11 mouse cellular contexts compared by ENCODE assay signal in genomic region chr17:35721676-35722075, GRCm38 (mm10). TPM values are rescaled to one million over a fixed set of nuclear protein-coding genes. Genes with fewer than 3 reads are reported as not detected.
DNase-seq lines count a peak whose midpoint lies in the region; ATAC-seq and TF ChIP-seq lines count a peak whose summit lies in the region.
"Had no signal": no experiment of that assay in that cellular context is flagged by ENCODE, and none has a peak within 500 bp of the region (broad histone marks: within the 10 kb centered on the region; RNA-seq: fewer than 3 reads in every experiment).

No protein-coding gene starts in this region.

- TF ChIP-seq POLR2A in cerebellum, adult 2 months (IDR thresholded peaks at IDR 0.05; ENCODE audit: borderline replicate concordance, insufficient read depth, low read length), result no peak

- WGBS in heart, embryonic 10.5 days, result 33% methylated on average over 8 of the region's 8 CpGs
- 74% methylated on average over 8 of the region's 8 CpGs for WGBS in midbrain, embryonic 10.5 days
- WGBS in midbrain, embryonic 11.5 days, result 76% methylated on average over 8 of the region's 8 CpGs
- WGBS in kidney, embryonic 16.5 days, result 31% methylated on average over 8 of the region's 8 CpGs
- 52% methylated on average over 8 of the region's 8 CpGs for WGBS in cerebellum, adult 2 months

- no peak overlapping the region for H3K4me3 ChIP-seq in heart, embryonic 10.5 days
- no peak overlapping the region for H3K4me3 ChIP-seq in midbrain, embryonic 10.5 days
- H3K4me3 ChIP-seq in midbrain, embryonic 11.5 days (ENCODE audit: low read depth, low read length), result no peak overlapping the region
- no peak overlapping the region for H3K4me3 ChIP-seq in kidney, embryonic 16.5 days (ENCODE audit: low read length)
- no peak overlapping the region for H3K4me3 ChIP-seq in cerebellum, adult 2 months (replicated peaks; ENCODE audit: insufficient read depth, low read depth, low read length)
- H3K4me3 ChIP-seq: hindbrain, embryonic 12.5 days; layer of hippocampus, adult 2 months; liver, embryonic 15.5 days had no signal

- H3K4me1 ChIP-seq in heart, embryonic 10.5 days, result peaks cover 59% of the 10 kb centered on the region
- H3K4me1 ChIP-seq in midbrain, embryonic 10.5 days, result peaks cover 23% of the 10 kb centered on the region
- peaks cover 2% of the 10 kb centered on the region; the same call in 1 of the 2 replicates for H3K4me1 ChIP-seq in midbrain, embryonic 11.5 days (ENCODE audit: control insufficient read depth, insufficient read depth, low read length)
- peaks cover 29% of the 10 kb centered on the region for H3K4me1 ChIP-seq in kidney, embryonic 16.5 days (ENCODE audit: insufficient read depth, low read length)
- H3K4me1 ChIP-seq in cerebellum, adult 2 months (ENCODE audit: control insufficient read depth, insufficient read depth, low read length), result no peaks in the 10 kb centered on the region

- intact Hi-C loops in heart, postnatal 36 days (cut with DNase I), result no loop called here

- H3K27ac ChIP-seq in heart, embryonic 10.5 days, result peak overlapping the region; percentile 83
- peak overlapping the region; percentile 50; the same call in 1 of the 2 replicates for H3K27ac ChIP-seq in midbrain, embryonic 10.5 days (replicated peaks)
- H3K27ac ChIP-seq in midbrain, embryonic 11.5 days (ENCODE audit: low read depth, low read length), result no peak overlapping the region
- H3K27ac ChIP-seq in kidney, embryonic 16.5 days (ENCODE audit: low read length), result peak overlapping the region; percentile 58
- no peak overlapping the region for H3K27ac ChIP-seq in cerebellum, adult 2 months (ENCODE audit: insufficient read depth, low read length)
- H3K27ac ChIP-seq: hindbrain, embryonic 12.5 days; layer of hippocampus, adult 2 months; liver, embryonic 15.5 days had no signal

- no peak for TF ChIP-seq CTCF in cerebellum, adult 2 months (IDR thresholded peaks at IDR 0.05; ENCODE audit: borderline replicate concordance, insufficient read depth, low read depth, low read length)

- no peak for ATAC-seq in midbrain, embryonic 11.5 days (ENCODE audit: low FRiP score)
- peak; percentile 36; the same call in 1 of the 2 replicates for ATAC-seq in kidney, embryonic 16.5 days (ENCODE audit: low FRiP score, low TSS enrichment)

- no peak for DNase-seq in heart, embryonic 10.5 days (ENCODE audit: low spot score)
- DNase-seq in heart, postnatal 36 days, result no peak
- no peak for DNase-seq in midbrain, embryonic 10.5 days (ENCODE audit: low spot score)
- DNase-seq in midbrain, embryonic 11.5 days (ENCODE audit: low spot score, missing footprints), result no peak
- DNase-seq in yolk sac, embryonic 10.5 days (ENCODE audit: low spot score), result peak; percentile 86
- no peak for DNase-seq in adrenal gland, postnatal 4 days (ENCODE audit: low spot score in 2 of 2)
- DNase-seq in cerebellum, adult 2 months, result no peak

- H3K9ac ChIP-seq in midbrain, embryonic 11.5 days (ENCODE audit: low read length), result no peak overlapping the region
- H3K9ac ChIP-seq in kidney, embryonic 16.5 days (replicated peaks; ENCODE audit: low read length), result no peak overlapping the region
- H3K9ac ChIP-seq: hindbrain, embryonic 12.5 days; liver, embryonic 15.5 days had no signal

- no peak overlapping the region for H3K4me2 ChIP-seq in midbrain, embryonic 11.5 days
- H3K4me2 ChIP-seq in kidney, embryonic 16.5 days (replicated peaks; ENCODE audit: low read depth, low read length), result no peak overlapping the region
- H3K4me2 ChIP-seq: hindbrain, embryonic 12.5 days; liver, embryonic 15.5 days had no signal

- H3K9me3 ChIP-seq in heart, embryonic 10.5 days, result no peaks in the 10 kb centered on the region
- 0 out of 2 replicates have a peak, but pooled peaks cover 2% of the 10 kb centered on the region for H3K9me3 ChIP-seq in midbrain, embryonic 10.5 days (replicated peaks)
- no peaks in the 10 kb centered on the region for H3K9me3 ChIP-seq in midbrain, embryonic 11.5 days (ENCODE audit: control insufficient read depth, low read length)
- no peaks in the 10 kb centered on the region for H3K9me3 ChIP-seq in kidney, embryonic 16.5 days (ENCODE audit: low read length)
- H3K9me3 ChIP-seq: hindbrain, embryonic 12.5 days; liver, embryonic 15.5 days had no signal

- peaks cover 12% of the 10 kb centered on the region; the same call in 1 of the 2 replicates for H3K27me3 ChIP-seq in heart, embryonic 10.5 days (ENCODE audit: insufficient read depth, poor library complexity, severe bottlenecking)
- H3K27me3 ChIP-seq in midbrain, embryonic 10.5 days (ENCODE audit: low read depth, poor library complexity, severe bottlenecking), result peaks cover 40% of the 10 kb centered on the region
- no peaks in the 10 kb centered on the region for H3K27me3 ChIP-seq in midbrain, embryonic 11.5 days (ENCODE audit: control insufficient read depth, insufficient read depth, low read length)
- H3K27me3 ChIP-seq in kidney, embryonic 16.5 days (ENCODE audit: insufficient read depth, low read length), result peaks cover 2% of the 10 kb centered on the region; the same call in 1 of the 2 replicates
- no peaks in the 10 kb centered on the region for H3K27me3 ChIP-seq in cerebellum, adult 2 months (ENCODE audit: control insufficient read depth, insufficient read depth, low read length)

- H3K36me3 ChIP-seq in heart, embryonic 10.5 days, result 0 out of 2 replicates have a peak, but pooled peaks cover 4% of the 10 kb centered on the region
- H3K36me3 ChIP-seq in midbrain, embryonic 10.5 days, result no peaks in the 10 kb centered on the region
- H3K36me3 ChIP-seq in midbrain, embryonic 11.5 days (ENCODE audit: control insufficient read depth, insufficient read depth, low read length), result no peaks in the 10 kb centered on the region
- no peaks in the 10 kb centered on the region for H3K36me3 ChIP-seq in kidney, embryonic 16.5 days (ENCODE audit: insufficient read depth, low read length)
- H3K36me3 ChIP-seq: hindbrain, embryonic 12.5 days; liver, embryonic 15.5 days had no signal

RNA-seq across cellular contexts. Expression of gene Ddr1, which starts 17.3 kb away (rescaled TPM):
- polyA plus RNA-seq in heart, embryonic 10.5 days (2016; fragmentation: Nextera tagmentation; extraction: Ambion mirVana), result 109 and 158 TPM in 2 replicates
- 10 to 100 TPM; 29.3 to 37.4 TPM for total RNA-seq in heart, postnatal 36 days (2021)
- polyA plus RNA-seq in midbrain, embryonic 10.5 days (2016; fragmentation: Nextera tagmentation; extraction: Ambion mirVana), result 142 and 193 TPM in 2 replicates
- polyA plus RNA-seq in midbrain, embryonic 11.5 days (2014; fragmentation: Nextera tagmentation; extraction: Ambion mirVana), result 78.4 and 92.1 TPM in 2 replicates
- 107 and 108 TPM in 2 replicates for polyA plus RNA-seq in kidney, embryonic 16.5 days (2015; fragmentation: Nextera tagmentation; extraction: Ambion mirVana)
- 10 to 100 TPM; 55.9 to 65.9 TPM for total RNA-seq in adrenal gland, postnatal 4 days (2021)
- polyA plus RNA-seq in cerebellum, adult 2 months (2012; rRNA removed), result 76.7 and 76.9 TPM in 2 replicates

RNA-seq across cellular contexts. Expression of gene Gtf2h4, which starts 48.1 kb away (rescaled TPM):
- polyA plus RNA-seq in heart, embryonic 10.5 days (2016; fragmentation: Nextera tagmentation; extraction: Ambion mirVana), result 34.7 and 43.5 TPM in 2 replicates
- 10 to 100 TPM; 16.9 to 17.4 TPM for total RNA-seq in heart, postnatal 36 days (2021)
- polyA plus RNA-seq in midbrain, embryonic 10.5 days (2016; fragmentation: Nextera tagmentation; extraction: Ambion mirVana), result 50.1 and 52.3 TPM in 2 replicates
- 39.3 TPM in 2 replicates for polyA plus RNA-seq in midbrain, embryonic 11.5 days (2014; fragmentation: Nextera tagmentation; extraction: Ambion mirVana)
- polyA plus RNA-seq in kidney, embryonic 16.5 days (2015; fragmentation: Nextera tagmentation; extraction: Ambion mirVana), result 51.9 and 55.6 TPM in 2 replicates
- 10 to 100 TPM; 30.1 to 31.4 TPM for total RNA-seq in adrenal gland, postnatal 4 days (2021)
- 30.7 and 34.8 TPM in 2 replicates for polyA plus RNA-seq in cerebellum, adult 2 months (2012; rRNA removed)

RNA-seq across cellular contexts. Expression of gene Vars2, which starts 54.3 kb away (rescaled TPM):
- polyA plus RNA-seq in heart, embryonic 10.5 days (2016; fragmentation: Nextera tagmentation; extraction: Ambion mirVana), result 17.5 and 18.6 TPM in 2 replicates
- 10 to 100 TPM; 31.9 to 33.0 TPM for total RNA-seq in heart, postnatal 36 days (2021)
- polyA plus RNA-seq in midbrain, embryonic 10.5 days (2016; fragmentation: Nextera tagmentation; extraction: Ambion mirVana), result 19.3 and 20.6 TPM in 2 replicates
- polyA plus RNA-seq in midbrain, embryonic 11.5 days (2014; fragmentation: Nextera tagmentation; extraction: Ambion mirVana), result 9.8 and 10.5 TPM in 2 replicates
- 19.8 and 21.0 TPM in 2 replicates for polyA plus RNA-seq in kidney, embryonic 16.5 days (2015; fragmentation: Nextera tagmentation; extraction: Ambion mirVana)
- 10 to 100 TPM; 57.7 to 61.0 TPM for total RNA-seq in adrenal gland, postnatal 4 days (2021)
- polyA plus RNA-seq in cerebellum, adult 2 months (2012; rRNA removed), result 35.5 and 35.9 TPM in 2 replicates

Comparison
In these comparisons a context has a peak if more than half of its experiments do, and no peak if none do; other contexts are left out.
1. H3K27ac ChIP-seq: peak in heart, embryonic 10.5 days (single experiment), midbrain, embryonic 10.5 days (single experiment) and kidney, embryonic 16.5 days (single experiment); none in midbrain, embryonic 11.5 days (single experiment) and cerebellum, adult 2 months (single experiment).